Mouse (Mus musculus) T-cell, adult 66 days (primary cell): ENCODE measurements around the gene Tlr12. TPM values are rescaled to one million over a fixed set of nuclear protein-coding genes. Genes with fewer than 3 reads are reported as not detected.

ENCODE experiments used
- total RNA-seq, 2 experiments: library from RNA; stranded (reverse); gene quantifications; 3 replicates in 1 of 2; 4 replicates in 1 of 2; pipeline ENCODE4 v1.2.4; 2023

The Tlr12 gene
- 1 to 10 TPM; 6.3 to 9.2 TPM for total RNA-seq

GRCm38 (mm10) chr4:128618246-128618911, at the start of gene Tlr12:
Tlr12 (minus strand) TSS chr4:128618619.

DNA sequence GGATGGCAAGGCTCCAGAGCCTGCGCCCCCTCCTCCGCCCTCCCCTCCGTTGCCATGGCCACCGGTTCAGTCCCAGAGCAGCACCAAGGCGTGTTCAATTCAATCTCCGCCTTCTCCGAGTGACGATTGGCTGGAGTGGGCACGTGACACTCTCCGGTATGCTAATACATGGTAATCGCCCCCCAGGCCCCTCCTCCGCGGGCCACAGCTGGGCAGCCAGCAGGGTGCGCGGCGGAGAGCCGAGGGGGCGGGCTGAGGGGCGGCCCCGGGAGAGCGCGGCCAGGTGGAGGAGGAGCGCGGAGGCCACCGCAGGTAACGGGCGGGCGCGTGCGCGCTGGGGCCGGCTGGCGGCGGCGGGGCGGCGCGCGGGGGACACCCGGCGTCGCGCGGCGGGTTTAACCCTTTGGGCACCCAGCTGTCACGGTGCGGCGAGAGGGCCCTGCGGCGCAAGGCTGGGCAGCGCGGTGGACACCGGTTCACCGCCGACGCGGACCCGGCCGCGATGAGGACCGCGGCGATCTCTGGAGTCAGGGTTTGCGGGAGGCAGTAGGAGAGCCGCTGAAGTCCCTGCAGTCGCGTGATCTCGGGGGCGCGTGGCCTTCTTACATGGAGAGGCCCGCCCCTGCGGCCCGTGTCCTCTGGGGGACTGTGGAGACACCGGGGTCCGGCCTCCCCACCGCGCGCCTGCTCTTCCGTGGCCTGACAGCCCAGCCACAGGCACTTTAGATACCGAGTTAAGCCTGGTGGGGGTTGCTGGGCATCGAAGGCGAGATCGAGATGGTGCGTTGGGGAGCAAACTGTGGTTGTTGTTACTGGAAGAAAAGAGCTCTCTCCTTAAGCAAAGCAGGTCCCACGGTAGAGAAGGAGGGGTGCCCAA, 36.3 kb upstream of the Tlr12 start, which contains the start of gene Phc2:
Gene Phc2, plus strand, starts transcription at position 198 of the 877 bp plus-strand sequence.

GRCm38 (mm10) chr4:128609925-128610402, 8.5 kb downstream of the Tlr12 start, which contains the start of gene Zscan20:
Zscan20 (minus strand) TSS chr4:128610098.

Other genes with a start within 250 kb of the Tlr12 start
- 10 to 100 TPM; 10.9 to 13.1 TPM for gene Zscan20, start 8.5 kb downstream of the Tlr12 start, total RNA-seq
- 10 to 100 TPM; 74.1 to 75.5 TPM for gene Phc2, start 36.1 kb upstream of the Tlr12 start, total RNA-seq
- gene A3galt2, start 136.7 kb upstream of the Tlr12 start, total RNA-seq, result 1 to 10 TPM; 4.3 to 4.5 TPM
- 10 to 100 TPM; 37.3 to 46.6 TPM for gene Zfp362, start 187.4 kb upstream of the Tlr12 start, total RNA-seq